Comparison of ENCODE assay signal across 12 mouse cellular contexts in genomic region chr12:31236861-31237595, GRCm38 (mm10). TPM values are rescaled to one million over a fixed set of nuclear protein-coding genes. Genes with fewer than 3 reads are reported as not detected.
DNase-seq lines count a peak whose midpoint lies in the region; ATAC-seq and TF ChIP-seq lines count a peak whose summit lies in the region.
"Had no signal": no experiment of that assay in that cellular context is flagged by ENCODE, and none has a peak within 500 bp of the region (broad histone marks: within the 10 kb centered on the region; RNA-seq: fewer than 3 reads in every experiment).

No protein-coding gene starts in this region.

- no peak overlapping the region for H3K9ac ChIP-seq in hindbrain, embryonic 13.5 days
- no peak overlapping the region for H3K9ac ChIP-seq in liver, embryonic 11.5 days (ENCODE audit: low read depth, low read length)
- H3K9ac ChIP-seq in intestine, postnatal 0 days (ENCODE audit: low read depth, low read length) = no peak overlapping the region
- H3K9ac ChIP-seq: forebrain, embryonic 13.5 days had no signal

- H3K36me3 ChIP-seq in hindbrain, embryonic 10.5 days = no peaks in the 10 kb centered on the region
- no peaks in the 10 kb centered on the region for H3K36me3 ChIP-seq in hindbrain, embryonic 13.5 days
- H3K36me3 ChIP-seq in liver, embryonic 11.5 days (ENCODE audit: control insufficient read depth, insufficient read depth, low read length) = no peaks in the 10 kb centered on the region
- H3K36me3 ChIP-seq in intestine, postnatal 0 days (ENCODE audit: control insufficient read depth, insufficient read depth) = no peaks in the 10 kb centered on the region

- peak; percentile 25 for DNase-seq in hindbrain, embryonic 10.5 days (ENCODE audit: low spot score)
- DNase-seq in adrenal gland, adult 8-10 months = peak; percentile 30
- DNase-seq in cerebellum, postnatal 14 days = peak; percentile 9 to 28
- peak; percentile 17 to 64 for DNase-seq in left cerebral cortex, postnatal 25 days (ENCODE audit: low spot score in 2 of 2)
- no peak for DNase-seq in liver, embryonic 11.5 days (ENCODE audit: low spot score)
- no peak for DNase-seq in lung, adult 2 months

- no peak overlapping the region for H3K4me2 ChIP-seq in hindbrain, embryonic 13.5 days
- H3K4me2 ChIP-seq in liver, embryonic 11.5 days = no peak overlapping the region
- H3K4me2 ChIP-seq in intestine, postnatal 0 days (replicated peaks; ENCODE audit: low read depth) = no peak overlapping the region
- H3K4me2 ChIP-seq: forebrain, embryonic 13.5 days had no signal

- TF ChIP-seq CTCF in intestine, postnatal 0 days (IDR thresholded peaks at IDR 0.05; ENCODE audit: low read depth) = no peak
- no peak for TF ChIP-seq CTCF in lung, adult 2 months (IDR thresholded peaks at IDR 0.05; ENCODE audit: insufficient read depth, low read length)

- WGBS in hindbrain, embryonic 10.5 days = 57% methylated on average over 12 of the region's 12 CpGs
- 65% methylated on average over 12 of the region's 12 CpGs for WGBS in hindbrain, embryonic 13.5 days
- 75% methylated on average over 12 of the region's 12 CpGs for WGBS in liver, embryonic 11.5 days
- WGBS in intestine, postnatal 0 days = 70% methylated on average over 12 of the region's 12 CpGs
- 71% methylated on average over 12 of the region's 12 CpGs for WGBS in lung, adult 2 months

- no peak overlapping the region for H3K4me3 ChIP-seq in hindbrain, embryonic 10.5 days
- H3K4me3 ChIP-seq in hindbrain, embryonic 13.5 days = no peak overlapping the region
- H3K4me3 ChIP-seq in liver, embryonic 11.5 days (ENCODE audit: low read depth, low read length) = no peak overlapping the region
- H3K4me3 ChIP-seq in intestine, postnatal 0 days (ENCODE audit: low read depth, low read length) = no peak overlapping the region
- no peak overlapping the region for H3K4me3 ChIP-seq in lung, adult 2 months (replicated peaks; ENCODE audit: extremely low read depth, low read depth, low read length)
- H3K4me3 ChIP-seq: forebrain, embryonic 13.5 days; megakaryocyte, embryonic 14.5 days had no signal

- no peaks in the 10 kb centered on the region for H3K9me3 ChIP-seq in hindbrain, embryonic 10.5 days
- no peaks in the 10 kb centered on the region for H3K9me3 ChIP-seq in hindbrain, embryonic 13.5 days
- H3K9me3 ChIP-seq in liver, embryonic 11.5 days (ENCODE audit: control insufficient read depth, low read length) = no peaks in the 10 kb centered on the region
- H3K9me3 ChIP-seq in intestine, postnatal 0 days (ENCODE audit: control insufficient read depth) = no peaks in the 10 kb centered on the region
- H3K9me3 ChIP-seq: forebrain, embryonic 13.5 days had no signal

- no peaks in the 10 kb centered on the region for H3K27me3 ChIP-seq in hindbrain, embryonic 10.5 days (ENCODE audit: insufficient read depth, poor library complexity, severe bottlenecking)
- H3K27me3 ChIP-seq in hindbrain, embryonic 13.5 days = no peaks in the 10 kb centered on the region
- no peaks in the 10 kb centered on the region for H3K27me3 ChIP-seq in liver, embryonic 11.5 days (replicated peaks; ENCODE audit: control insufficient read depth, insufficient read depth, low read length)
- no peaks in the 10 kb centered on the region for H3K27me3 ChIP-seq in intestine, postnatal 0 days (replicated peaks; ENCODE audit: control insufficient read depth, insufficient read depth, low read length)
- H3K27me3 ChIP-seq: forebrain, embryonic 13.5 days; megakaryocyte, embryonic 14.5 days had no signal

- no peak for TF ChIP-seq POLR2A in lung, adult 2 months (IDR thresholded peaks at IDR 0.05; ENCODE audit: borderline replicate concordance, extremely low read depth, low read depth, low read length)

- H3K4me1 ChIP-seq in hindbrain, embryonic 10.5 days (replicated peaks) = peaks cover 11% of the 10 kb centered on the region
- no peaks in the 10 kb centered on the region for H3K4me1 ChIP-seq in hindbrain, embryonic 13.5 days (replicated peaks)
- no peaks in the 10 kb centered on the region for H3K4me1 ChIP-seq in liver, embryonic 11.5 days (replicated peaks; ENCODE audit: control insufficient read depth, insufficient read depth, low read length)
- H3K4me1 ChIP-seq in intestine, postnatal 0 days (replicated peaks; ENCODE audit: control insufficient read depth, insufficient read depth, low read length) = no peaks in the 10 kb centered on the region
- no peaks in the 10 kb centered on the region for H3K4me1 ChIP-seq in lung, adult 2 months (ENCODE audit: control insufficient read depth, insufficient read depth, low read length)
- H3K4me1 ChIP-seq: forebrain, embryonic 13.5 days; megakaryocyte, embryonic 14.5 days had no signal

- H3K27ac ChIP-seq in hindbrain, embryonic 10.5 days = no peak overlapping the region
- no peak overlapping the region for H3K27ac ChIP-seq in hindbrain, embryonic 13.5 days
- H3K27ac ChIP-seq in liver, embryonic 11.5 days (ENCODE audit: low read depth, low read length) = no peak overlapping the region
- no peak overlapping the region for H3K27ac ChIP-seq in intestine, postnatal 0 days (ENCODE audit: low read depth, low read length)
- H3K27ac ChIP-seq: forebrain, embryonic 13.5 days had no signal

- ATAC-seq in hindbrain, embryonic 13.5 days (ENCODE audit: low FRiP score) = no peak
- ATAC-seq in liver, embryonic 11.5 days (replicated peaks; ENCODE audit: low FRiP score) = no peak
- no peak for ATAC-seq in intestine, postnatal 0 days
- ATAC-seq: forebrain, embryonic 13.5 days had no signal

- intact Hi-C loops in left cerebral cortex, postnatal 25 days (cut with DNase I) = no loop called here

RNA-seq across cellular contexts. Expression of gene Gm6993, which starts 3.5 kb away (rescaled TPM):
- polyA plus RNA-seq in hindbrain, embryonic 10.5 days (2016; fragmentation: Nextera tagmentation; extraction: Ambion mirVana) = not detected in 2 replicates
- not detected in 2 replicates for polyA plus RNA-seq in hindbrain, embryonic 13.5 days (2015; fragmentation: Nextera tagmentation; extraction: Ambion mirVana)
- not detected for total RNA-seq in adrenal gland, adult 8-10 months (2022)
- not detected for total RNA-seq in left cerebral cortex, postnatal 25 days (2021)
- polyA plus RNA-seq in liver, embryonic 11.5 days (2014; fragmentation: Nextera tagmentation; extraction: Ambion mirVana) = not detected in 2 replicates
- not detected in 2 replicates for polyA plus RNA-seq in intestine, postnatal 0 days (2015; fragmentation: Nextera tagmentation; extraction: Ambion mirVana)
- not detected in 2 replicates for polyA plus RNA-seq in lung, adult 2 months (2012; rRNA removed)
- total RNA-seq: hematopoietic stem cell, adult 5-6 weeks; left cerebral cortex, adult 8-10 months had no signal
- polyA plus RNA-seq: forebrain, embryonic 13.5 days had no signal

RNA-seq across cellular contexts. Expression of gene Lamb1, which starts 28.0 kb away (rescaled TPM):
- 21.8 and 23.7 TPM in 2 replicates for polyA plus RNA-seq in hindbrain, embryonic 10.5 days (2016; fragmentation: Nextera tagmentation; extraction: Ambion mirVana)
- 20.7 and 22.9 TPM in 2 replicates for polyA plus RNA-seq in hindbrain, embryonic 13.5 days (2015; fragmentation: Nextera tagmentation; extraction: Ambion mirVana)
- 100 to 1,000 TPM; 109 to 247 (median 188) TPM for total RNA-seq in adrenal gland, adult 8-10 months (2022)
- total RNA-seq in left cerebral cortex, postnatal 25 days (2021) = 10 to 100 TPM; 17.4 to 18.8 TPM
- polyA plus RNA-seq in liver, embryonic 11.5 days (2014; fragmentation: Nextera tagmentation; extraction: Ambion mirVana) = 16.2 and 17.0 TPM in 2 replicates
- polyA plus RNA-seq in intestine, postnatal 0 days (2015; fragmentation: Nextera tagmentation; extraction: Ambion mirVana) = 25.8 and 27.5 TPM in 2 replicates
- 48.4 and 53.4 TPM in 2 replicates for polyA plus RNA-seq in lung, adult 2 months (2012; rRNA removed)
- total RNA-seq: hematopoietic stem cell, adult 5-6 weeks had no signal

Comparison
In these comparisons a context has a peak if more than half of its experiments do, and no peak if none do; other contexts are left out.
1. DNase-seq: peak in hindbrain, embryonic 10.5 days (single experiment), adrenal gland, adult 8-10 months (single experiment), cerebellum, postnatal 14 days (2 of 2) and left cerebral cortex, postnatal 25 days (2 of 2); none in liver, embryonic 11.5 days (single experiment) and lung, adult 2 months (single experiment).